Mouse (Mus musculus) MEL (cell line): ENCODE results near the gene Galnt2. TPM values are rescaled to one million over a fixed set of nuclear protein-coding genes. Genes with fewer than 3 reads are reported as not detected.

Experiments
- DNase-seq: peaks from one replicate; pipeline ENCODE4 v3.0.0; 2011; ENCODE audit warnings: low read depth, low spot score
- H3K27ac ChIP-seq: 2 replicates; pipeline ENCODE4 v1.5.1; 2012; ENCODE audit warnings: low read depth, mild to moderate bottlenecking, control low read depth, low read length, moderate library complexity; ENCODE audit not compliant: control insufficient read depth
- H3K27me3 ChIP-seq, 2 experiments: fragments of 150-350 bp in 1 of 2; sonication (generic) in 1 of 2; 2 replicates each; pipeline ENCODE4 v1.6.1; 2012; ENCODE audit warnings: low read length in 2 of 2, mild to moderate bottlenecking in 2 of 2, improper control_type of control experiment in 1 of 2, moderate library complexity in 1 of 2; ENCODE audit not compliant: insufficient read depth in 2 of 2, control insufficient read depth in 1 of 2
- H3K36me3 ChIP-seq, 2 experiments: 2 replicates each; pipeline ENCODE4 v1.6.1; 2012 to 2014; ENCODE audit warnings: low read length in 2 of 2, improper control_type of control experiment in 1 of 2, inconsistent platforms in 1 of 2, mild to moderate bottlenecking in 1 of 2; ENCODE audit not compliant: insufficient read depth in 2 of 2, control insufficient read depth in 1 of 2
- H3K4me1 ChIP-seq, 2 experiments: fragments of 150-350 bp in 1 of 2; sonication (generic) in 1 of 2; 2 replicates each; pipeline ENCODE4 v1.6.1; 2012; ENCODE audit warnings: low read length in 2 of 2, improper control_type of control experiment in 1 of 2, mild to moderate bottlenecking in 1 of 2; ENCODE audit not compliant: insufficient read depth in 2 of 2, control insufficient read depth in 1 of 2
- H3K4me3 ChIP-seq, 2 experiments: fragments of 150-350 bp in 1 of 2; sonication (generic) in 1 of 2; 2 replicates each; pipeline ENCODE4 v1.5.1; 2012; ENCODE audit warnings: low read depth in 2 of 2, low read length in 2 of 2, mild to moderate bottlenecking in 2 of 2, moderate library complexity in 2 of 2, control low read depth in 1 of 2, improper control_type of control experiment in 1 of 2; ENCODE audit not compliant: control insufficient read depth in 1 of 2, insufficient read depth in 1 of 2
- H3K79me2 ChIP-seq: 2 replicates; pipeline ENCODE4 v1.6.1; 2012; ENCODE audit warnings: mild to moderate bottlenecking, low read length, moderate library complexity; ENCODE audit not compliant: control insufficient read depth, poor library complexity, insufficient read depth
- H3K9ac ChIP-seq: 2 replicates; pipeline ENCODE4 v1.6.1; 2012; ENCODE audit warnings: low read depth, mild to moderate bottlenecking, control low read depth, low read length, moderate library complexity; ENCODE audit not compliant: control insufficient read depth, poor library complexity, severe bottlenecking
- H3K9me3 ChIP-seq: fragments of 150-350 bp; sonication (generic); replicated peaks from 2 replicates; pipeline ENCODE4 v1.6.1; 2012; ENCODE audit warnings: mild to moderate bottlenecking, low read length, improper control_type of control experiment, moderate library complexity; ENCODE audit not compliant: insufficient read depth
- CHD2 ChIP-seq: IDR thresholded peaks from 2 replicates; pipeline ENCODE4 v1.6.1; 2011; ENCODE audit warnings: low read length, improper control_type of control experiment
- ELF1 ChIP-seq: IDR thresholded peaks from 2 replicates; pipeline ENCODE4 v1.6.1; 2014; ENCODE audit warnings: low read depth, mild to moderate bottlenecking, inconsistent platforms, low read length, improper control_type of control experiment, moderate library complexity
- EP300 ChIP-seq, 2 experiments: IDR thresholded peaks; 2 replicates each; pipeline ENCODE4 v1.6.1; 2011; ENCODE audit warnings: improper control_type of control experiment in 2 of 2, low read length in 2 of 2, low read depth in 1 of 2, mild to moderate bottlenecking in 1 of 2
- ETS1 ChIP-seq: IDR thresholded peaks from 2 replicates; pipeline ENCODE4 v1.6.1; 2012; ENCODE audit warnings: low read depth, mild to moderate bottlenecking, inconsistent platforms, low read length, improper control_type of control experiment, moderate library complexity
- GABPA ChIP-seq: IDR thresholded peaks from 2 replicates; pipeline ENCODE4 v1.6.1; 2012; ENCODE audit warnings: low read depth, mild to moderate bottlenecking, inconsistent platforms, low read length, improper control_type of control experiment, moderate library complexity
- GATA1 ChIP-seq: IDR thresholded peaks from 2 replicates; pipeline ENCODE4 v1.6.1; 2011; ENCODE audit warnings: low read depth, low read length, improper control_type of control experiment
- HCFC1 ChIP-seq: IDR thresholded peaks from 2 replicates; pipeline ENCODE4 v1.6.1; 2012; ENCODE audit warnings: low read depth, mild to moderate bottlenecking, inconsistent platforms, low read length, improper control_type of control experiment, moderate library complexity
- JUND ChIP-seq: IDR thresholded peaks from 2 replicates; pipeline ENCODE4 v1.6.1; 2011; ENCODE audit warnings: low read depth, mild to moderate bottlenecking, improper control_type of control experiment, low read length
- KAT2A ChIP-seq: conservative IDR thresholded peaks from 2 replicates; pipeline ENCODE4 v1.6.1; 2012; ENCODE audit warnings: low read depth, low read length, improper control_type of control experiment, inconsistent platforms
- MAFK ChIP-seq: IDR thresholded peaks from 2 replicates; pipeline ENCODE4 v1.6.1; 2011; ENCODE audit warnings: low read depth, mild to moderate bottlenecking, low read length, improper control_type of control experiment, borderline replicate concordance
- MAZ ChIP-seq: IDR thresholded peaks from 2 replicates; pipeline ENCODE4 v1.6.1; 2012; ENCODE audit warnings: low read depth, mild to moderate bottlenecking, inconsistent platforms, low read length, improper control_type of control experiment
- MEF2A ChIP-seq: IDR thresholded peaks from 2 replicates; pipeline ENCODE4 v1.6.1; 2014; ENCODE audit warnings: low read depth, mild to moderate bottlenecking, inconsistent platforms, low read length, improper control_type of control experiment; ENCODE audit not compliant: poor library complexity, insufficient replicate concordance, severe bottlenecking; ENCODE audit errors: extremely low read depth
- MYB ChIP-seq: IDR thresholded peaks from 2 replicates; pipeline ENCODE4 v1.6.1; 2011; ENCODE audit warnings: mild to moderate bottlenecking, low read depth, low read length, improper control_type of control experiment
- MYC ChIP-seq: IDR thresholded peaks from 2 replicates; pipeline ENCODE4 v1.6.1; 2011; ENCODE audit warnings: low read depth, mild to moderate bottlenecking, low read length, improper control_type of control experiment, moderate library complexity
- NELFE ChIP-seq: IDR thresholded peaks from 2 replicates; pipeline ENCODE4 v1.6.1; 2011; ENCODE audit warnings: low read depth, low read length, improper control_type of control experiment
- POLR2A ChIP-seq, 2 experiments: IDR thresholded peaks; 2 replicates each; pipeline ENCODE4 v1.6.1; 2011 to 2012; ENCODE audit warnings: low read length in 2 of 2, mild to moderate bottlenecking in 2 of 2, control low read depth in 1 of 2, improper control_type of control experiment in 1 of 2, low read depth in 1 of 2, moderate library complexity in 1 of 2; ENCODE audit not compliant: control insufficient read depth in 1 of 2, insufficient read depth in 1 of 2, poor library complexity in 1 of 2
- POLR2AphosphoS5 ChIP-seq: IDR thresholded peaks from 2 replicates; pipeline ENCODE4 v1.6.1; 2012; ENCODE audit warnings: low read depth, borderline replicate concordance, mild to moderate bottlenecking, inconsistent platforms, low read length, moderate library complexity, mixed read lengths
- RAD21 ChIP-seq: IDR thresholded peaks from 2 replicates; pipeline ENCODE4 v1.6.1; 2011; ENCODE audit warnings: mild to moderate bottlenecking, low read depth, low read length, improper control_type of control experiment
- RCOR1 ChIP-seq: IDR thresholded peaks from 2 replicates; pipeline ENCODE4 v1.6.1; 2012; ENCODE audit warnings: low read depth, mild to moderate bottlenecking, inconsistent platforms, low read length, improper control_type of control experiment
- SIN3A ChIP-seq: IDR thresholded peaks from 2 replicates; pipeline ENCODE4 v1.6.1; 2012; ENCODE audit warnings: low read length, improper control_type of control experiment, inconsistent platforms
- SMC3 ChIP-seq: IDR thresholded peaks from 2 replicates; pipeline ENCODE4 v1.6.1; 2011; ENCODE audit warnings: low read depth, low read length, improper control_type of control experiment
- TAL1 ChIP-seq: IDR thresholded peaks from 2 replicates; pipeline ENCODE4 v1.6.1; 2012; ENCODE audit warnings: mild to moderate bottlenecking, inconsistent platforms, low read length, moderate library complexity, mixed read lengths
- TBP ChIP-seq: IDR thresholded peaks from 2 replicates; pipeline ENCODE4 v1.8.0; 2011; ENCODE audit warnings: low read depth, low read length, improper control_type of control experiment
- TCF12 ChIP-seq: IDR thresholded peaks from 2 replicates; pipeline ENCODE4 v1.6.1; 2014; ENCODE audit warnings: low read depth, mild to moderate bottlenecking, inconsistent platforms, low read length, improper control_type of control experiment, moderate library complexity
- USF2 ChIP-seq, 2 experiments: IDR thresholded peaks; 2 replicates each; pipeline ENCODE4 v1.6.1; 2011 to 2012; ENCODE audit warnings: improper control_type of control experiment in 2 of 2, low read length in 2 of 2, borderline replicate concordance in 1 of 2, inconsistent platforms in 1 of 2, low read depth in 1 of 2, mild to moderate bottlenecking in 1 of 2; ENCODE audit not compliant: insufficient read depth in 1 of 2
- ZC3H11A ChIP-seq: IDR thresholded peaks from 2 replicates; pipeline ENCODE4 v1.6.1; 2012; ENCODE audit warnings: low read depth, mild to moderate bottlenecking, inconsistent platforms, low read length, improper control_type of control experiment
- ZKSCAN1 ChIP-seq: IDR thresholded peaks from 2 replicates; pipeline ENCODE4 v1.6.1; 2012; ENCODE audit warnings: low read depth, mild to moderate bottlenecking, inconsistent platforms, low read length, improper control_type of control experiment, moderate library complexity
- ZNF384 ChIP-seq: IDR thresholded peaks from 2 replicates; pipeline ENCODE4 v1.6.1; 2012; ENCODE audit warnings: low read depth, mild to moderate bottlenecking, inconsistent platforms, low read length, improper control_type of control experiment
- polyA plus RNA-seq, 2 experiments: library from polyadenylated mRNA; stranded (reverse) in 1 of 2; unstranded in 1 of 2; fragments of >175 nt in 1 of 2; fragments of >200 nt in 1 of 2; gene quantifications; 2 replicates each; pipeline versions ENCODE4 v1.2.1 to v1.2.4; 2012; ENCODE audit warnings: low replicate concordance in 2 of 2, low read depth in 1 of 2; ENCODE audit not compliant: insufficient read length in 2 of 2, insufficient read depth in 1 of 2, missing spikeins in 1 of 2
- total RNA-seq: library from RNA; depleted of rRNA; stranded (reverse); fragments of 300-350 nt; gene quantifications from 2 replicates; pipeline ENCODE4 v1.2.3, GENCODE M21; 2012

Gene Galnt2
- total and polyA plus RNA-seq, 3 experiments = 12.0 to 14.5 TPM; not detected in 1

DNA sequence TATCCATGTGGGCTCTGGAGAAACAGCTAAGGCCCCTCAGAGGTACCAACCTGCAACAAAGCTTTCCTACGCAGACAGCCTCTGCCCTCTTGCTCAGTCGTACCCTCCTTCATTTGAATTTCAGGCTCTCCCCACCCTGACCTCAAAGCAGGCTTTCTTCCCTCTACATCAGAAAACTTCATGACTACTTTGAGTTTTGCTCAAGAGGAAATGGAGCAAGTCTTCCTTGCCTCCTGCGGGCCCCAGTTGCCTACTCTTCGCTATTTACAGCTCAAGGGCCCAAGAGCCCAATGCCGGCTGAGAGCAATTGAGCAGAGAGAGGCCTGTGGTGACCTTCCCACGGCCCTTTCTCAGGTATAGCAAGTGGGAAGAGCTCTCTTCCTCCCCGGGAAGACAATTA is 131.4 kb downstream of the Galnt2 start:
- no peaks in the 10 kb centered on the region for H3K4me1 ChIP-seq
- H3K27ac ChIP-seq = no peak overlapping the region
- no peak for DNase-seq
- no peaks in the 10 kb centered on the region for H3K9me3 ChIP-seq
- no peaks in the 10 kb centered on the region for H3K36me3 ChIP-seq
- no peak overlapping the region for H3K4me3 ChIP-seq
- no peak overlapping the region for H3K9ac ChIP-seq
- H3K79me2 ChIP-seq = no peaks in the 10 kb centered on the region
- H3K27me3 ChIP-seq = no peaks in the 10 kb centered on the region
- TF ChIP-seq ZC3H11A = no peak
- no peak for TF ChIP-seq CHD2
- no peak for TF ChIP-seq RAD21
- TF ChIP-seq MYB = no peak
- no peak for TF ChIP-seq GATA1
- TF ChIP-seq TBP = no peak
- TF ChIP-seq HCFC1 = no peak
- TF ChIP-seq USF2 (IDR thresholded peaks at IDR 0.05; ENCODE audit: borderline replicate concordance in 1 of 2, insufficient read depth in 1 of 2, low read depth in 1 of 2, low read length in 2 of 2) = no peak
- TF ChIP-seq MAZ = no peak
- TF ChIP-seq GABPA = no peak
- no peak for TF ChIP-seq SMC3
- no peak for TF ChIP-seq MEF2A
- no peak for TF ChIP-seq NELFE
- no peak for TF ChIP-seq JUND
- TF ChIP-seq RCOR1 = no peak
- TF ChIP-seq ZKSCAN1 = no peak
- TF ChIP-seq MYC = no peak
- no peak for TF ChIP-seq ETS1

DNA sequence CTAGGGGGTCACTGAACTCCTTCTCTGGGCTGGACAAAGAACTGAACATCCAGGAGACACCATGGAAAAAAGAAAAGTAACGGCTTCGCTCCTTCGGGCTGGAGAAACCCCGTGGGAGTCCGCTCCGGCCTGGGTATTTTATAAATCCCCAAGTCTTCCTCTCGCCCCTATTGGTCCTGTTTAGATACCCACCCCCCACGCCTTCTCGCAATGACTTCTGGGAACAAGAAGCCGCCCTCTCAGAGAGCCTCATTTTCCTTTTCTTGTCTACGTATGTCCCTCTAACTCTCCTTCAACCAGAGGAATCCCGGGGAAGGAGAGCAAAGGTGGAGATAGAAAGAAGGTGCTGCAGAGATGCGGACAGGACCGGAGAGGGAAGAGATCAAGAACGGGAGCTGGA is 132.1 kb downstream of the Galnt2 start:
- TF ChIP-seq SIN3A (no peak), ELF1 (no peak), POLR2A (IDR thresholded peaks at IDR 0.05; ENCODE audit: control insufficient read depth in 1 of 2, insufficient read depth in 1 of 2, low read depth in 1 of 2, low read length in 2 of 2, poor library complexity in 1 of 2) (no peak), TCF12 (no peak), KAT2A (no peak), EP300 (IDR thresholded peaks at IDR 0.05; ENCODE audit: low read depth in 1 of 2, low read length in 2 of 2) (no peak), SMC3 (no peak), TAL1 (no peak), MAZ (no peak), MAFK (no peak), RCOR1 (no peak), ZKSCAN1 (no peak), ZNF384 (no peak), MYC (no peak), POLR2AphosphoS5 (no peak), JUND (no peak), MYB (no peak)
- Histone ChIP-seq H3K9me3 (no peaks in the 10 kb centered on the region), H3K27me3 (no peaks in the 10 kb centered on the region), H3K4me3 (no peak overlapping the region), H3K4me1 (no peaks in the 10 kb centered on the region), H3K27ac (no peak overlapping the region), H3K9ac (no peak overlapping the region), H3K36me3 (no peaks in the 10 kb centered on the region), H3K79me2 (no peaks in the 10 kb centered on the region)
- DNase-seq = no peak
